Mouse (Mus musculus) heart, adult 2 months (tissue): Measurements from ENCODE around the gene Dnase1l2.

Source experiments
- CTCF ChIP-seq: fragments of 200-600 bp; IDR thresholded peaks from 2 replicates; pipeline ENCODE4 v1.8.1; 2022; ENCODE audit warnings: antibody characterized with exemption, mild to moderate bottlenecking, moderate library complexity
- EP300 ChIP-seq: fragments of 200-500 bp; IDR thresholded peaks from 2 replicates; pipeline ENCODE4 v1.6.1; 2011; ENCODE audit warnings: low read depth, low read length, control low read depth; ENCODE audit not compliant: insufficient read depth
- POLR2A ChIP-seq: fragments of 200-500 bp; IDR thresholded peaks from 2 replicates; pipeline ENCODE4 v1.6.1; 2011; ENCODE audit warnings: mild to moderate bottlenecking, low read depth, low read length, control low read depth; ENCODE audit not compliant: insufficient read depth

GRCm38 (mm10) chr17:24473612-24474275 lies 30.8 kb upstream of the Dnase1l2 start, which contains the start of gene Bricd5:
- TF ChIP-seq POLR2A (no peak), CTCF (no peak), EP300 (no peak)
